Mouse (Mus musculus) left cerebral cortex, postnatal 36 days (tissue): ENCODE results near the gene Pomp. TPM values are rescaled to one million over a fixed set of nuclear protein-coding genes. Genes with fewer than 3 reads are reported as not detected.
"Not testable (repeated sequence)": the region's sequence is repeated elsewhere in the genome, so short reads cannot be mapped to it uniquely, and the experiment has no call there.

Experiments
- DNase-seq, 2 experiments: peaks; one replicate each; pipeline ENCODE4 v3.0.0; 2021 to 2022; ENCODE audit warnings: low spot score in 2 of 2, mixed read lengths in 1 of 2
- intact Hi-C: fragments of 180-260 bp; cut with DNase I; formaldehyde crosslinking; loops from one replicate; pipeline ENCODE4 v1.15.1; 2025
- total RNA-seq, 2 experiments: library from RNA; stranded (reverse); gene quantifications; 2 replicates each; pipeline ENCODE4 v1.2.3; 2021

Pomp gene
- total RNA-seq, 2 experiments from 2014 or later, result 159 to 195 TPM

DNA sequence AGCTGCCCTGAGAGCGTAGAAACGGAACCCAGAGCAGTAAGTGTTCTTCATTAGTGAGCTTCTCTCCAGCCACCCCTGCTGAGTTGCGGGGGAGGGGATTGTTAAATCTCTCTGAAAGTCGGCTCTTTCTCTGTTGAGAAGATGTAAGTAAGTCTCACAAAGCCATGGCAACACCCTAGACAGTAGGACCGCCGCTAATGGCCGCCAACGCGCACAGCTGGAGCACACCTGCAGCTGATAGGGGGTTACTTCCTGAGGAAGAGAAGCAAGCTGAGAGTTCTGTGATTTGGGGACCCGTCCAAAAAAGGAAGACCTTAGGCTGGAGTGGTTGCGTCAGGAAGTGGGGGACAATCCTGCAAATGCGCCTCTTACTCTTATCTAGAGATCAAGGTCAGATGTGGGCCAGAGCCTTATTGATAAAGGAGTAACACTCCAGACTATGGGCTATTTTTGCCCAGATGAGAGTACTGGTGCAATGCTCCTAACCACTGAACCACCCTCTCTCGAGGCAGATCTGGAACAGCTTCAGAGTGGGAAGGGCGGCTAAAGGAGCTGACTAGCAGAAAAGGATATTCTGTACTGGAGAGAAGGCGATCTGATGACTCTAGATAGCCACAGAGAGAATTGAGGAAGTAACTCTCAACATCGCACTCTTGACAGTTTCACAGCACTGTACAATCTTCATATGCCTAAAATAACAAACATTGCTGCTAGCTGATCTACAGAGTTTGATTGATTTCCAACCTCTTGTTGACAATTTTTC is 35.4 kb downstream of the Pomp start:
- intact Hi-C loops, result no loop called here
- DNase-seq, result no peak

DNA sequence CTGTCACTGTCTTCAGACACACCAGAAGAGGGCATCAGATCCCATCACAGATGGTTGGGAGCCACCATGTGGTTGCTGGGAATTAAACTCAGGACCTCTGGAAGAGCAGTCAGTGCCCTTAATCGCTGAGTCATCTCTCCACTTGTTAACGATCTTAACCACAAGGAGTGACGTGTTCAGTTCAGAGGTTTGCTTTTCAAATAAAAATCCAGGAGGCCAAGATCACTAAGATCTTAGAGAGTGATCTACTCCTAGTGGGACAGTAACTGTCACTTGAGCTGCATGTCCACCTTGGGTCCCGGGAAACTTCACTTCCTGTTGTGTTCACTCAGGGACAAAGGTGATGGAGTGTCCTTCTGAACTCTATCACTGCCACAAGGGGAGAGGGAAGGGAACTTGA is 36.2 kb downstream of the Pomp start:
- DNase-seq, intact Hi-C loops: not testable (repeated sequence)

DNA sequence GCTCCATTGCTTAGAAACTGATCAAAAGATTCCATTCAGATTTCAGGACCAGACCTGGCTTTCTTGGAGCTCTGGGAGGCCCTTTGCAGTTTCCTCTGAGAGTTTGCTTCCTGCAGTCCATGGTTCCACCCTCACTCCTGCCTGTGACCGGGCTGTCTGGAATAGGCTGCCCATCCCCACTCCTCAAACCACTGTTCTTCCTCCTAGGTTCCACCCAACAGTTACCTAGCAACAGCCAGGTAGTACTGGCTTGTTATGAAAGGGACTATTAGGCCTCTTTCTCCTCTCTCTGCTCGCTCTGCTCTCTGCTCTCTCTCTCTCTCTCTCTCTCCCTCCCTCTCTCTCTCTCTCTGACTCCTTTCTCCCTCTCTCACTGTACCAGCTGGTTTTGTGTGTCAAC is 38.0 kb downstream of the Pomp start:
- no peak for DNase-seq
- intact Hi-C loops, result no loop called here

- intact Hi-C loops, result no loop called here
- DNase-seq, result no peak
These were observed 38.8 kb downstream of the Pomp start for GRCm38 (mm10) chr5:147898968-147899549.

- DNase-seq, result no peak
- intact Hi-C loops, result no loop called here
These were observed 41.9 kb downstream of the Pomp start for GRCm38 (mm10) chr5:147902008-147902757.

DNA sequence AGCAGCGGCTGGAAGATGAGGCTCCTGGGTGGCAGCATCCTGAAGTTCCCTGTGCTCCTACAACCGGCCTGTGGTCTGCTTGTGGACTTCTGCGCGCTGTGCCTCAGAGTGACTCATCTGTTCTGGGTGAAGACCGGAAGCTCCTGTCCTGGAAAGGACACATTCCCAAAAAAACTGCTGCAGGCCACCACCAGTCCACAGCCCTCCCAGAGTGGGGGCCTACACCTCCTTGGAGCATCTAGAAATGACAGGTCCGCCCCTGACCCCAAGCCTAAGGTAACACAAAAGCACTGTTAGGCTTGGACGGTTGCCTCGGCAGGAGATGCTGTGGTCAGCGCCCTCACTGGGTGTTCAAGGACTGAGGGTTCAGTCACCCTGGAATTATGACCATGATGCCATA is 42.9 kb downstream of the Pomp start:
- intact Hi-C loops, result no loop called here
- no peak for DNase-seq

DNA sequence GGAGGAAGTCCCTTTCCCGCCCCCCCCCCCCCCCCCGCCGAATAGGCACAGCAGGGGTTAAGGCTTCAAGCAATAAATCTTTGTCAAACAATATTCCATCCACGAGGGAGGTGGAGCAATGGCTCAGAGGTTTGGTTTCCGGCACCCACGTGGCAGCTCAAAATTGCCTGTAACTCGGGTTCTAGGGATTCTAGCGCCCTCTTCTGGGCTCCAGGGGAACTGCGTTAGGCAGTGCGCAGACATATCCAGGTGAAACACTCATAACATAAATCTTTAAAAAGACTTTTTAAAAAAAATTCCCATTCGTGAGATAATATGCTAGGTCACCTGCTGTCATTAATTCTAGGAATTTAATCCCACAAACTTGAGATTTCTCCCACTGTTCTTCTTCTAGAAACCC is 46.9 kb downstream of the Pomp start:
- DNase-seq, result no peak

GRCm38 (mm10) chr5:147907851-147908250 is 47.6 kb downstream of the Pomp start:
- DNase-seq, result no peak
- intact Hi-C loops, result no loop called here

More for the DNA sequence above, 46.9 kb downstream of the Pomp start:
- intact Hi-C loops, result no loop called here

DNA sequence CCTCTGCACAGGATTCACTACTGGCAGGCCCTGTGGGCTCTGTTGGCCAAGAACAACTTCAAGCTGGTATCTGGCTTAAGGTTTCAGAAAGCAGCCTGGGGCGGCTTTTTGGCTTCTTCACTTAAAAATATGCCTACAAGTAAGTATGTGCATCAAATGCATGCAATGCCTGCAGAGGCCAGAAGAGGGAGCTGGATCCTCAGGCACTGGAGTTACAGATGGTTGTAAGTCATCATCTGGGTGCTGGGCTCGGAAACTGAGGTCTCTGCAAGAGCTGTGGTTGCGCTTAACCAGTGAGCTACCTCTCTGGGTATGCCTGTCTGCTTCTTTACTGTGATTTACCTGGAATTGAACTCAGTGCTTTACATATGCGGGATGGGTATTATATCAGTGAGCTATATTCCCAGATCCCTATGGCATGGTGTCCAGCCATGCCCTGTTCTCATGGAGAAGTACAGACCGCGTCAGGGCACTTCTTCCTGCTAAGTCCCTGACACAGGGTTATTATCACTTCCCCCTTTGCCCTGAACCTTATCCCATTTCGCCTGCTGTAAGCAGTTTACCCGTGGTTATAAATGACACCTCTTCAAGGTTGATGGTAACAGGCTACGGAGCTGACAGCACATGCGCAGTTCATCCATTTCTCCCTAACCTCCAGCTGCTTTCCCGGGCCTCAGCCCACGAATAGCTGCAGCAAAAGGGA is 50.7 kb downstream of the Pomp start:
- DNase-seq, result no peak
- intact Hi-C loops, result no loop called here

DNA sequence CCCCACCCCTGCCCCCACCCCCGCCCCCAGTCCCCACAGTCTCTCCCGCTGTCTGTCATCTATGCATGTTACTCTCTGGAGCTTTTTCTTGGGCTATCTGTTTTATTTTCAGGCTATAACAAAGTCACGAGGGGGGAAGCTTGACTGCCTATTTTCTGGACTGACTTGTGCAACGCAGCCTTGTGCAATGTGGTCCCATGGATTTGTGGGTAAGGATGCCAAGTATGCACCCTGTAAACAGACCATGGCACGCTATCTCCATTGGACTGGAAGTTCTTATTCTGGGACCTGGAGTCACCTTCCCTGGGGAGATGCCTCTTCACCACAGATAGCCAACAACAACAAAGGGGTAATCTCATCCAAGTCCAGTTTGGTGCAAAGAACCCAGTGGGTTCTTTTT is 51.5 kb downstream of the Pomp start:
- no peak for DNase-seq
- intact Hi-C loops, result no loop called here

DNA sequence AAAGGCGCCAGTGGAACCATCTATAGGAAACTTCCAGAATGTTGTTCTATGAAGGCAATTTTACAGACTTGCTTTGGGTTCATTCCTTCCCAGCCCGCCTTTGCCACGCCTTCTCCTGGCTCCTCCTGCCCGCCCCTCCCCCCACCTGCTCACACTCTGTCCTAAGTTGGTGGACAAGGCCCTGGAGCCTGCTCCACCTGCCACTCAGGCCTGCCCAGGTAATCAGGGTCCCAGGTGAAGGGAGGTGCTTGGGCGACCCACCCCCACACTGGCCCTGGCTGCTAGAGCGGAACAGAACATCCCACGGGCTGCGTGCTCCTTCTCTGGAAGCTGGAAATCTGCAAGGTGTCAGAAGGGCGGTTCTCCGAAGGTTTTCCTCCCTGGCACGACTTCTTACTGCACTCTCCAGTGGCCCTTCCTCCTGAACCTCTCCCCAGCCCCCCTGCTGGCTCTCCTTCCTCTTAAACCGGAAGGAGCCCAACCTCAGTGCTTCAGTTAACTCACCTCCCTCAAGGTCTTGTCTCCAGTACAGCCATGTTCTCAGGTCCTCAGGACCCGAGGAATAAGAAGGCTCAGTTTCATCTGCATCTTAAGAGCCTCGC is 53.1 kb downstream of the Pomp start:
- intact Hi-C loops, result no loop called here

GRCm38 (mm10) chr5:147915038-147915566 is 54.8 kb downstream of the Pomp start:
- intact Hi-C loops, result no loop called here
- DNase-seq, result no peak

More for the DNA sequence above, 53.1 kb downstream of the Pomp start:
- DNase-seq, result no peak

- no peak for DNase-seq
- intact Hi-C loops, result no loop called here
These were observed 55.9 kb downstream of the Pomp start for GRCm38 (mm10) chr5:147916171-147916570.

DNA sequence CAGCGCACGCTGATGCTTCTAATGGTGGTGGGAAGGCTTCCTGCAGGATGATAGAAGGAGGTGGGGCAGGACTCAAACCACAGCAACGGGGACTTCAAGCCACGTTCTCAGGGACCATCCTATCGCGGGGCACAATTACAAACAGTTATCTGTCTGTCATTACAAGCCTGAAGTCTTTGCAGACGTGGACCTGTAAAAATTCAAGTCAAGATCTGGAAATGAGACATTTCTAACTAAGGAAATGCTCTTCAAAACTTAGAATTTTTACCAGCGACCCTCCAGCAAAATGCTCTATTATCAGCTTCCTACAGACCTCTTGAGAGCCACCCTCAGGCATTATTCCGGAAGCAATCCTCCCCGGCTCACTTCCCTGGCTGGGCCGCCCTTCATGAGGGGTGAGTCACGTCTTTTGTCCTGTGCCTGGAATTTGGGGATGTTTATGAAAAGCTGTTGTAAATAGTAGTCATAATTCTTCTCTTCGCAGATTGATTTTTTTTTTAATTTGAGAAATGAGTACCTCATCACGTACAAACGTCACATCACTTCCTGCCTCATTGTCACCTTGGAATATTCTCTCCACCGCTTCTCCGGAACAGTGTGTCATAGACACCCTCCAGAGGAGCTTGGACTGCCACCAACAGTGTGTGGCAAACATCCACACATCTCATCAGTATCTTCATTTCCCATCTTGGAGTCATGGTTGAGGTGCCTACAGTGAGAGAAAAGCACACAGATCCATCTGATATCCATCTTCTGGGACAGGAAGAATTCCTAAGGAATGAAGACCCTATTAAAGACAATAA is 58.0 kb downstream of the Pomp start:
- DNase-seq, result no peak
- intact Hi-C loops, result no loop called here

- DNase-seq, result no peak
- intact Hi-C loops, result no loop called here
These were observed 64.4 kb downstream of the Pomp start for GRCm38 (mm10) chr5:147924621-147925020.
